Mouse (Mus musculus) cerebellum, adult 8-10 months (tissue): ENCODE results near the gene Hapln4.
A peak's percentile ranks its signal among the peaks of the same experiment; 100 is the strongest.
"Not testable (repeated sequence)": the region's sequence is repeated elsewhere in the genome, so short reads cannot be mapped to it uniquely, and the experiment has no call there.

ENCODE experiments used
- DNase-seq: peaks from one replicate; pipeline ENCODE4 v3.0.0; 2022

The Hapln4 gene

DNA sequence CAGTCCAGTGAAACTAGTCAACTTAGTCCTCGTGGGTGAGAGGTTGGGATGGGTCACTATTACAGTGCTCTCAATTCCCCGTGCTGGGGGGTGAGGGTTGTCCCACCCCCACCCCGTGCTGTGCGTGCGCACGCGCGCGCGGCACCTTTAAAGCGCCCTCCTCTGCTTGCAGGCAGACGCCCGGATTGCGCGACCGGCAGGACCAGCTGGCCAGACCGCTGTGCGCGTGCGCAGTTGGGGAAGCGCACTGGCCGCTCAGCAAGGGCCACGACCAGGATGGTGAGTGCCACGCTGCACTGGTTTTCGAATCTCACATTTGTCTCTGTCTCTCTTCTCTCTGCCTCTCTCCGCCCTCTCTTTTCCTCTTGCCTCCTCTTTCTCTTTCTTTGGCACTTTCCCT, at the start of gene Hapln4:
TSS of gene Hapln4 (plus strand) at position 173 of the 400 bp plus-strand sequence.
- DNase-seq: peak; percentile 89

DNA sequence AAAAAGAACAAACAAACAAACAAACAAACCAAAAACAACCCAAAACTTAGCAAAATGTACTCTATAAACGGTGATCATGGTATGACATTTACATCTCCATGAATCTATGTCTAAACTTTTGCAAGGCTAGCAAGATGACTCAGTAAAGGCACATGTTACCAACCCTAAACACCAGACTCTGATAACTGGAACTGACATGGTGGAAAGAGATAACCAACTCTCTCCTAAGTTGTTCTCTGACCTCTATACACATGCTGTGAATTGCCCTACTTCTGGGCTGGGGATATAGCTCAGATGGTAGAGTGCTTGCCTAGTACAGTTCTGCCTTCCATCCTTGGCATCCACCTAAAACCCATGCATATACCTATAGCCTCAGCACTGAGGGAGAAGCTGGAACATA, 45.3 kb upstream of the Hapln4 start:
- DNase-seq: no peak

DNA sequence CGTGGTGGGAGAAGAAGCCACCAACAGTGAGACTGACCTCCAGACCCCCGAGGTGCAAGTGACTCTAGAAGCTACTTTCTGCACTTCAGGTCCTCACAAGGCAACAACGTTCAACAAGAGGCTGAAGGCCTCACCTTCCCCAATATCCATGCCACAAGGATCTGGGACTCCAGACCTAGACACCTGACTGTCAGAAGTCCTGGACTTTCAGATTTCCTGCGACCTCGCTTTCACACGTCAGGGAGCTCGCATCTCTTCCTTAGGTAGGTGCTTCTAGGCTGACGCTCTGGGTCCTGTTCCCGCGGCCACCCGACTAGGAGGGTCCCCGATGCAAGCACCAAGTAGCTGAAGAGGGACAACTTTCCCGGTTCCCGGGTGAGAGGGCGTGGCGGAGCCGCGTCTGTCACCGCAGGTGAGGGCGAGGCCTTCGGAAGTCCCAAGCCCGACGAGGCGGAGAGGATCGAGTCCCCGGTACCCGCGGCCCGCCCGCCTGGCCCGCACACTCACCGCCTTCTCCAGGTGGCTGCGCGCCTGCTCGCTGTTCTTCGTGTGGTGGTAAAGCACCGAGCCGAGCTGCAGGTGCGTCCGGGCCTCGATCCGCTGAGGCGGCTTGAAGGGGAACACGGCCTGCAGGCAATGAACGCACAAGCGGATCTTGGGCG, 41.2 kb upstream of the Hapln4 start:
- no peak for DNase-seq

DNA sequence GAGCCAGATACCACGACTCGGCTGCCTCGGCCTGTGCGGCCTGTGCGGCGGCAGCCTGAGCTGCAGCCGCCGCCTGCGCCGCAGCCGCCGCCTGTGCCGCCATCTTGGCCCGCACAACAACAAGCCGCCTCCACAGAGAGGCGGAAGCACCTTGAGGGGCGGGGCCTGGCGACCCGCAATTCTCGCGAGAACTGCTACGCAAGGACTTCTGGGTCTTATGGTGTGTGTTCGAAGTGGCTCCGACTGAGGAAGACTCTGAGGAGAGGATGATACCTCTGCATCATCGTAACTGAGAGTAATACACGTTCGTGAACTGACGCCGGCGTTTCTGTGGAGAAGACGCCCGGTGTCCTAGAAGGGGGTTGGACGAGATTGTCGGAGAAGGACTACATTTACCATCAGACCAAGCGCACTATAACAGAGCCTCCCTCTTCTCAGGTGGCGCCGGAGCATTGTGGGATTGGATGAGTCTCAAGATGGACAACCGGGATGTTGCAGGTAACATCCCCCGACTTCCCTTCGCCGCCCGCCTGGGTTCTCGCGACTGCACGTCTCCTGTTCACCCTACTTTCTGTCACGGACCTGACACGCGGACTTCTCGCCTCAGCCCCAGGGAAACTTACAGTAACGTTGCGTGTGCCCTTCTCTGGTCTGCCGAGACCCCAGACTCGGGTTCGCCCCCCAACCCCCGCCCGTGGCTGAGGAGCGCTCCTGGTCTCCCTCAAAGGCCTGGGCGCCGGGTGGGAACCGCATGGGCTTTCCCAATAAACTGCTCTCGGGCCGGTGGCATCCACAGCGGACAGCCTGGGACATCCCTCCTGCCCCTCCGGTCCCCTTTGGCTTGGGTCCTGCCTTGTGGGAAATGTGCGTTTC, 40.4 kb upstream of the Hapln4 start, which contains the start of the genes Mau2 and Sugp1:
TSS of gene Mau2 (minus strand) at position 152 of the 873 bp plus-strand sequence.
TSS of gene Sugp1 (plus strand) at position 231 of the 873 bp plus-strand sequence.
- peak; percentile 97 for DNase-seq

DNA sequence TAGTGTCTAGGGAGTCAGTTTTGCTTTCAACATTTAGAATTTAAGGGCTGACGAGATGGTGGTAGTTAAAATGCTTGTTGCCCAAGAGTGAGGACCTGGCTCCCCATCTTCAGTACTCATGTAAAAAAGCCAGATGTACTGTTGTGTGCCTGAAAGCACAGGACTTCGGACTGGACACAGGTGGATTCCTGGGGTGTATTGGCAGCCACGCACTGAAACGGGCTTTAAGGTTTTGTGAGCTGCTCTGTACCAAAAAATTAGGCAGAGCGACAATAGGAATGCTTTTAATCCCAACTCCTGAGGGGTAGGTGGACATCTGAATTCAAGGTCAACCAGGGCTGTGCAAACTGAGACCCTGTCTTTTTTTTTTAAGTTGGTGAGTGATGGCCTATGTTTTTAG, 39.3 kb upstream of the Hapln4 start:
- DNase-seq: no peak

DNA sequence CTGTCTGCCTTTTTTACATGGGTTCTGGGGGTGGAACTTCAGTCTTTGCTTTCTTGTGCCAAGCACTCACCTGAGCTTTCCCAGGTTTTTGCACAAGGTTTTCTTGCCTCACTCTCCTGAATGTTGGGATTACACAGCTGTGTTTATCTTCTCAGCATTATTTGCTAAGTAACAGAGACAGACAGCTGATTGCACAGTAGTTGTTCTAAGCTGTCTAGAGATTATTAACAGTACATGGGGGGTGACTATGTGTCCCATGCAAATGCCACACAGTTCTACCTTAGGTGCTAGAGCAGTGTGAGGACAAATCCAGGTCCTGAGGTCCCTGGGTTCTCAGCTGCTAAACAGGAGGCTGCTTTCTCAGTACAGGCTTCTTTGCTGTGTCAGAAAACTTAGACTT, 33.6 kb upstream of the Hapln4 start:
- DNase-seq: no peak

DNA sequence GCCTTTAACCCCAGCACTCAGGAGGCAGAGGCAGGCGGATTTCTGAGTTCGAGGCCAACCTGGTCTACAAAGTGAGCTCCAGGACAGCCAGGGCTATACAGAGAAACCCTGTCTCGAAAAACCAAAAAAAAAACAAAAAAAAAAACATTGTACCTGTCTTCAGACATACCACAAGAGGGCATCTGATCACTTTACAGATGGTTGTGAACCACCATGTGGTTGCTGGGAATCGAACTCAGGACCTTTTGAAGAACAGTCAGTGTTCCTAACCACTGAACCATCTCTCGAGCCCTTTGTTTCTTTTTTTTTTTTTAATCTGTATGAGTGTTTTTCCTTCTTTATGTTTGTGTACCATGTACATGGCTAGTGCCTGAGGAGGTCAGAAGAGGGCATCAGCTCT, 32.8 kb upstream of the Hapln4 start:
- not testable (repeated sequence) for DNase-seq

DNA sequence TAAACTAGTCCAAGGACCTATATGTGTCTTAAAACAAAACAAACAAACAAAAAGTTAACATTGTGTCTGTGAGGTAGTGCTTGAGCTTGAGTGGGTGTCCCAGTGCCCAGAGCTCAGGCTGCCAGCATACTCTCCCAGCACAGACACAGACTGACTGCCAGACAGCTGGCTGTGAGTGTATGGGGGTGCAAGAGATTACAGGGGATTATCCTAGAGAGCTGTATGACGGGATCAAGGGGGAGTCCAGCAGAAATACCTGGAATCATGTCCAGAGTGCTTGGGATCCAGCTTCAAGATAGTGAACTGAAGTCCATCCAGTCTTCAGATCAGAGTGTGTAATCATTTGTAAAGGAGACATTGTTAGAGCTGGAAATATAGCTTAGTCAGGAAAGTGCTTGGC, 25.5 kb upstream of the Hapln4 start:
- no peak for DNase-seq

DNA sequence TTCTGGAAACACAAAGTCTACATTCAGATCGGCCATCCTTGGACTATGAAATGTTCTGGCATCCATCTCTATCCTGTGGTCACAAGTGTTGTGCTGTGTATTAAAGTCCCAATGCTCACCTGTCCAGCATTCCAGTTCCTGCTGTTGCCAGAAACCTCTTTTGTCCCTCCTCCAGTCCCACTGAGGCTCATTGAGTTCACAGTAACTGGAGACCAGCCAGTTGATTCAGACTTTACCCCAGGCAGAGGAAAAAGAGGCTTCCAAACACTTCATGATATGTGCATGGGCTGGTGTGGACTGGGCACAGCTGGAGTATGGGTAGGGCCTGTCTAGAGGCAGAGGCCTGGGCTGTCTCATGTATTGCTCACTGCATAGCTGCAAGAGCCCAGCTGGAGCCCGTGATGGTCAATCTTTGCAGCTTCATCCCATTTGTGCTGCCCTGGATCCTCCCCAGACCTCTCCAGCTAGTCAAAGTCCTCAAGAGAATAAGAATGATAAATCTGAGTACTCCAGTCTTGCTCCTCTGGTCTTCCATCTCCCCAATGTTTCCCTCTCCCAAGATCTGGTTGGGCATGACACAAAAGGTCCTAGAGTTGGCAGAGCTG, 11.3 kb upstream of the Hapln4 start:
- no peak for DNase-seq

DNA sequence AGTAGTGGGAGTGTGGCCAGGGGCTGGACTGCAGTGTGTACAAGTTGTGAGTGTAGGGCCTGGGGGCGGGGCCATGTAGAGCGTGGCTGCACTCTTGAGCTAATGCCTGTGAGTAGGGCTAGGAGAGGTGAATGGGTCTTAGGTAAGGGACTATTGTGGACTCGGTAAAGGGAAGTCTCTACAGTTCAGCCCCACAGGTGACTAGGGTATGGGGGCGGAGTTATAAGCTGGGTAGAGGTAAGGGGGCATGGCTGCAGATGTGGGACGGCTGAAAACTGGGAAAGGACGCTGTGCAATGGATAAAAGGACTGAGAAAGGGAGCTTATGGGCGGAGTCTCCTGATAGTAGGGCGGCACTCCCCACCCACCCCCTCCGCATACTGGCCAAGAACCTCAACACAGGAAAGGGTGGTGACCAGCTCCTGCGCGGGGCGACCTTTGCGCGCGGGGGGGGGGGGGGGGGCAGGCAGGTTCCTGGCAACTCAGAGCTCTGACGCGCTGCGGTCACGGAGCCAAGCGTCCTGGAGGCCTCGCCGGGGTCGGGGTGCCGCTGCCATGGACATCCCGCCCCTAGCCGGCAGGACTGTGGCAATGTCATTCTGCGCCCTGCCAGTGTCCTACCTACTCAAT, 10.7 kb upstream of the Hapln4 start, which contains the start of gene Tm6sf2:
TSS of gene Tm6sf2 (plus strand) at position 484 of the 629 bp plus-strand sequence.
- no peak for DNase-seq

DNA sequence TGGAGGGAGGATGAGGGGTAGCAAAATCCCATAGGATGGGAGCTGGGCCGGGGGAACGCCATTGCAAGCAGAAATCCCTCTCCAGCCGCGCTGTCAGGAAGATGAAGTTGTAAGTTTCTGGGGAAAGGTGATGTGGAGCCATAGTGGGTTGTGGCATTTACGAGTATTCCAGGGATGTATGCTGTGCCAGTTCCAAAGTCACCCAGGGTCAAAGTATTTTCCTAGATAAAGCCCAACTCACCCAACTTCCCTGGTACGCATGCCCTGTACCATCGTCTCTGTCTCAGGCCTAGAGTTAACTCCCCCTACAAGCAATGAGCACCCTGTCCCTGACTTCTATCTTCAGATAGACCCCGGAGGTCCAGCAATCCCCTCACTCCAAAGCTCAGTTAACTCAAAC, 10.1 kb upstream of the Hapln4 start:
- no peak for DNase-seq

DNA sequence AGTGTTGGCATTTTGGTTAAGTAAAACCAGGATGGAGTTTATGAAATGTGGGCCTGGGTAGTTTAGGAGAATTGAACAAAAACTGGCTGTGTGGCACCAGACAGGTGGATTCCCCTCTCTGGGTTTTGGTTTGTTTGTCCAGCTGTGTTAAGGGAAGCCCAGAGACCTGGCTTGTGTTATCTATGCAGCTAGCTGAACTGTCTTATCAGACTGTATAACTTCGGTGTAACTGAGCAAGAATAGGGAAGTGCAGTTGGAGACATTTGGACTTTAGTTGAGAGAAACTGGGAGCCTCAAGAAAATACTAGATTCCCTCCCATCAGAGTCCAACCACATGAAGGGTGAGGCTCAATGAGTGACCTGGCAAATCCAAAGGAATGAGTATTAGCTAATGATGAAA, 9.6 kb upstream of the Hapln4 start:
- DNase-seq: no peak

DNA sequence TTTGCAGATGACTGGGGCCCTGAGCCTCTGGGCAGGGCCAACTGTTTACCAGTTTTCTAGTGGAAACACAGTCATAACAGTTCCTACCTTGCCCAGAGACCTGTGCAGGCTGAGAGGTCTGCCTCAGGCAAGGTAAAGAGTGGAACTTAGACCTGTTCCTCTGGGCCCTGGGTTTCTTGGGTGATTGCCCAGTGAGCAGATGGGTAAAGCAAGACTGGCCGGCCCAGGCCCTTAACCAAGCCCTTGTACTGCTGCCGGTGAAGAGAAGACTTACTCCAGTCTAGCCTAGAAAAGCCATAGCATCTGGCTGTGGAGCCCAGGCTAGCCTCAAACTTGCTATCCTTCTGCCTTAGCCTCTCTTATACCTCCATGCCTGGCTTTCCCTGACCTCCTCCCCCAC, 1.3 kb upstream of the Hapln4 start:
- DNase-seq: no peak

DNA sequence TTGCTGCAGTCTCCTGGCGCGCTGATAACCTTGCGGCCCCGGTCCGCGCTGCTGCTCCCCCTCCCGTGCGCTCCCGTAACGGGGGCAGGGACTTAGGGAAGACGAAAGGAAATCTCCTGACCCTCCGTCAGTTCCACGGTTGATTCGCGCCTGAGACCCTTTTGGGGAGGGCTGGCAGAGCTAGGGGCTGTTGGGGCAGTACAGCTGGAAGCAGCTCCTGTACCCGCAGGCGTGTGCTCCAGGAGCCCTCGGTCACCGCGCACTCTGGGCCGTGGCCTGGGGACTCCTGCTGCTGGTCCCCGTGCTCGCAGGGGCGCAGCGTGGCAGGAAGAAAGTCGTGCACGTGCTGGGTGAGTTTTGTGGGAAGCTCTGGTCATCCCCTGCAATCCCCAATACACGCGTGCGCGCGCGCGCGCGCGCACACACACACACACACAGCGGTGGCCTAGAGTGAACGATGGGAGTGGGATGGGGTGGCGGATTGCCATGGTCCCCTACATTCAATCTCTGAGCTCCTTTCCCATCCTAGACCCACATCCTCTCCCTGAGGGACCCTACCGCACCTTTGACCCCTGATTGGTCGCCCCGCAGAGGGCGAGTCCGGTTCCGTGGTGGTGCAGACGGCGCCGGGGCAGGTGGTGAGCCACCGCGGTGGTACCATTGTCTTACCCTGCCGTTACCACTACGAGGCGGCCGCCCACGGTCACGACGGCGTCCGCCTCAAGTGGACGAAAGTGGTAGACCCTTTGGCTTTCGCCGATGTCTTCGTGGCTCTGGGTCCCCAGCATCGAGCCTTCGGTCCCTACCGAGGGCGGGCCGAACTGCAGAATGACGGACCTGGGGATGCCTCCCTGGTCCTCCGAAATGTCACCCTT, 1.2 kb downstream of the Hapln4 start:
- peak; percentile 47 for DNase-seq

DNA sequence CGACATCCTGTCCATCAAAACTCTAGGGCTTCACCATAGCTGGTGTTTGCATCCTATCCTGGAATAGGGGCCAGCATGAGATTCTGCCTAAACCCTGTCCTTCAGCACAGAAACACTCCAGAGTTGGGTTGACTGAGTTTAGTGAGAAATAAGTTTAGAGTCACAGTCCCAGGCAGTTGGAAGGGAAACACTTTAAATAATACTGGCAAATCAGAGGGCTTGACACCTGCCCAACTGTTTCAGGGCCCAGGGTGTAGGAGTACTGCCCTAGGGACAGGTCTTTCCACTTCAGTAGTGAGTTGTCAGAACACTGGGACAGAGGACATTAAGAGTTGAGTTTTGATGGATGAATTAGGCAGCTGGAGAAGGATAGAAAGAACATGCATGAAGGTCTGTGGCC, 2.9 kb downstream of the Hapln4 start:
- DNase-seq: no peak

DNA sequence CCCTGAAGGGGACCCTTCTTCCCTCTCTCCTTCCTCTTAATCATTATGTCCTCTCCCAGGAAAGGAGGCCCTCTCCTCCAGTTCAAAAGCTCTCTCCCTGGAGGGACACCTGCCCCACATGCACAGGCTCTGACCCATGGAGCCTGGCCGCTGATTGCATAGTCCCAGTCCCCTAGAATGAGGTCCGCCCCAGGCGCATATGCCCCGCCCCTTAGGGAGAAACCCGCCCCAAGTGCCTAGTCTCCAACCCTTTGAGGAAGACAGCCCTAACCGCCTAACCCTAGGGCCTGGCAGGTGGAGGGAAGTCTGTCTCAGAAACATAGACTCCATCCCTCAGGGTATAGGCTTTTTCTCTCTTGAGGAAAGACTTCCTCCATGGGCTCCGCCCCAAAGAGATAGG, 4.0 kb downstream of the Hapln4 start:
- no peak for DNase-seq

DNA sequence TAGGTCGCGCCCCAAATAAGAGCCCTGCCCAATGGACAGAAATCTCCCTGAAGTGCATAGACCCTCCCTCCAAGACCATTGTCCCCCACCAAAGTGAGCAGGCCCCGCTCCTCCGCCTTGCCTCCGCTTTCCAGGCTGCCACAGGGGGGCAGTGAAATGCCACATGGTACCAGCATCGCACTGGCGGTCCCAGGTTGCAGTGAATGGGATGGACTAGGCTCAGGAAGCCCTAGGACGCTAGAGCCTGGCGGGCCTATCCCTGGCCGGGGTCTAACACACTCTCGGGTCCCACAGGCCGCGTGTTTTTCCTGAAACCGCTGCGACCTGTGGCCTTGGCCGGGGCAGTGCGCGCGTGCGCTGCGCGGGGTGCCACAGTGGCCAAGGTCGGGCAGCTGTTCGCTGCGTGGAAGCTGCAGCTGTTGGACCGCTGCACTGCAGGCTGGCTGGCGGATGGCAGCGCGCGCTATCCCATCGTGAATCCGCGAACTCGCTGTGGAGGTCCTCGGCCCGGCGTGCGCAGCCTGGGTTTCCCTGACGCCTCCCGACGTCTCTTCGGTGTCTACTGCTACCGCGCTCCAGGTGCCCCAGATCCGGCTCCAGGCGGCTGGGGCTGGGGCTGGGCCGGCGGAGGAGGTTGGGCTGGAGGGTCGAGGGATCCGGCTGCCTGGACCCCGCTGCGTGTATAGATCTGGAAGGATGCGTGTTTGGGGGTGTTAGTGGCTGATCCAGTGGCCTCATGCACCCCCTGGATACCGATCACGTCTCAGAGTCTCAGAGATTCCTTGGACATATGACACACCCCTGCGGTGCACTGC, 4.8 kb downstream of the Hapln4 start:
- DNase-seq: peak; percentile 39

DNA sequence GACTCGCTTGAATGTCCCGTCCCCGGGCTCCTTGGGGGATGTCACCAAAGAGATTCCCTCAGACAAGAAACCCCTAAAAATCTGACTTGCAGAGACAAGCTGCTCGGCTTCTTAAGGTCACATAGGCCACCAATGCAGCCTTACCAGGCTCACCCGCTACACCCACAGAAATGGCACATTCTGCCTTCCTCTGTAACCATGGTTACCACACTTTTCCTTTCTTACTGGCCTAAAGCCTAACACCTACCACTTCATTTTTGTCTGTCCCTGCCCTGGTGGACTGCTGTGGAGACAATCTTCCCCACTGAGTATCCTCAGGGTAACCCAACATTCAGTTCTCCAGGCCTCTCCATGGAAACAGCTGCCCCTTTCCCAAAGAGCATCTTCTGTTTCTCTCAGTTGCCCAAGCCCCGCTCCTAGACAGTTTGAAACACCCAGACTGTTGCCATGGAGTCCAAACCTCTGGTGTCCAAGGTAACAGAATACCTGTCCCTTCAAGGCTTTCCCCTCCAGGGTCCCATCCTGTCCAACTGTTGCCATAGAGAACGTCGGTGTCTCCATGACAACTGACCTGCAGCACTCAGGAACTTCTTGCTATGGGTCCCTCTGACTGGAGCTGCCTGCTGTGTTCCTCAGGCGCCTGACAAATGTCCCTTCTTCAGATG, 6.2 kb downstream of the Hapln4 start:
- no peak for DNase-seq

DNA sequence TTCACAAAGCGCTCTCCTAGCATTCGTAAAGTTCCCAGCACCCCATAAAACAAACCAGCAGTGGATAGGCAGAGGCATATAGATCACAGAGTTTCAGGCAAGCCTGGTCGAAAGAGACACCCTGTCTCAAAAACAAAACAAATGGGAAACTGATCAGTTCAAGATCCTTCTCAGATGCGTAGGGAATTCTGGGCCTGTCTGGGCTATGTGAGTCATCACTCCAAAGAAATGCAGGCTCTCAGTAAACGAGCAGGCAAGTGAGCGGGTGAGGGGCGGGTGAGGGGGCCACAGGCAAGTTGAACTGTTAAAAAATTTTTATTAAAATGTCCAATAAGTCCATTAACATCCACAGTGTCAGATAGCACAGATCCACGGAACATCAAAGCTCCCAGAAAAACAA, 9.5 kb downstream of the Hapln4 start:
- DNase-seq: no peak

DNA sequence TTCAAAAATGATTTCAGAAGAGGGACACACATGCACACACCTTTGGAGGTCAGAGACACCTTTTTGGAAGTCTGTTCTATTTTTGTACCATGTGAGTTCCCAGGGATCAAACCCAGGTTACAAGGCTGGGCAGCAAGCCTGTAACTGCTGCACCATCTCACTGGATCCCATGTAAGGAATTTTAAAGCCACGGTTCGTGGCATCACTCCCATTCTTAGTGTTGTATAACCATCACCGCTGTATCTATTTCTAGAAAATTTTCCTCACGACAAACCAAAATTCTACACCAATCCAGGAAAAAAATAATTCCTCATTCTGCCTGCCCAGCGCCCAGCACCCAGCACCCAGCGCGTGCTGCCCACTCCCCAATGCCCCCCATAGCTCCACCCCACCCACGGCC, 16.0 kb downstream of the Hapln4 start:
- no peak for DNase-seq

DNA sequence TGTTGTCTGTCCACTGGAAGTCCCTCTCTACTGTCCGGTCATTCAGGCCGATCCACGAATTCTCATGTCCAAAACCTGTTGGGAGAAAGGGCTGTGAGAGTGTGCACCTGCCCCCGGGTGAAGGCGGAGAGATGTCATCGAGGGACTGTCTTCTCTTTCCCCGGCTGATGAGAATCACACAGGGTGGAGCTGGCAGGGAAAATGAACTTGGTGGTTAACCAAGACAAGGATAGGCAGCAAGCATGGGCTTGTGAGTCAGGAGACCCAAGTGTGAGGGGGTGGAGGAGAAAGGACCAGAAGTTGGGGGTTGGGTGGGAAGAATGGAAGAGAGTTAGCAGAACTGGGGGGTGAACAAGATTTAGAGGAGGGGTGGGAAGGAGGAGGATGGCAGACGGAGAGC, 17.0 kb downstream of the Hapln4 start:
- no peak for DNase-seq
